Mouse (Mus musculus) layer of hippocampus, adult 11-12 months (tissue): ENCODE data around the gene Fam178b.

Source experiments
- DNase-seq: peaks from one replicate; pipeline ENCODE4 v3.0.0; 2022; ENCODE audit warnings: low spot score

The Fam178b gene

DNA sequence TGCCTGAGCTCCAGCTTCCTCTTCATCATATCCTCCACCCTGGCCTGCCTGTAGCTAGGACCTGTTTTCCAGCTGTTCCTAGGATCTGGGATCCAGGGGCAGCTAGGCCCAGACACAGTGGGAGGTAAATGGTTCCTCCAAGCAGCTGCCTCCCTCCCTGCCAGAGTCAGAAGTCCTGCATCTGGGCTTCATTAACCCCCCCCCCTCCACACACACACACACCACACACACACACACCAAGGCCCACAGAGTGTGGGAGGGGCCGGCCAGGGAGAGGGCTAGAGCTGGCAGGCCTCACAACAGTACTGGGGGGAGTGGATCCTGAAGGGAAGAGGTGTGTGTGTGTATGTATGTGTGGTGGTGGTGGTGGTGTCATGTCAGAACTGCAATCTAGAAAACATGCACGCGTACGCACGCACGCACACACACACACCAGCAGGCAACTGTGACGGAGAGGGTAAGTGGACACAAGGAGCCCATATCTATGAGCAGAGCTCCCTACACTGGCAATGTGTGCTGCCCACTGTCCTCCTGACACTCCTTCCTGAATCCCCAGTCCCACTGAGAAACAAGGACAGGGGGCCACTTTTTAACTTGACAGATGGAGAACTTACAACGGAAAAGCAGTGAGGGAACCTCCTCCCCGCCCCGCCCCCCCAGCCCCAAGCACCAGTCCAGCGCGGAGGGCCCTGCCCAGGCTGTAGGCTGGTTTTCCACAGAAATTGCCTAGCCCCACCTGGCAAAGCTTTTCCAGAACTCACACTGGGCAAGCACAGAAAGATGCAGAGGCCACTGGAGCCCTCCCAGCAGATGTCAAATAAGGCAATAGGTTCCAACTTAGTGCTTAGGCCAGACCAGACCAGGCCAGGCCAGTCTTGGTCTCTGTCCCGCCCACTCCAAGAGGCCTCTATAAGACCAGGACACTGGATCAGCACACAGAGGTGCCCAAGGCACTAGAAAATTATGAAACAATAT lies 94.2 kb downstream of the Fam178b start:
- no peak for DNase-seq

DNA sequence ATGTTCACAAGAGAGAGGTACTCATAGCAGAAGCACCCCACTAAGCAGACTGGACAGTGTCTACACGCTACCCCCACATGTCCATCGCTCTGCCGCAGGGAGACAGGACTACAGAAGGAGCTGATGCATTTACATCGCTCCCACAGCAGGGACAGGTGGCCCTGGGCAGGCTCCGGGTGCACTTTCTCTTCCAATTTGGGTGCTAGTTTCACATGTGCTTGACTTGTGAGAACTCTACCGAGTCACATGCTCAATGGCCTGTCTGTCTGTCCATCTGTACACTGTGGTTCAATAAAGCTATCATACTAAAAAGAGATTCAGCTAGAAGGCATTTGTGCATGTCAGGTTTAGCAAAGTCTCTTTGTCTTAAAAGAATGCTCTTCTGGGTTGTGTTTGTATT lies 95.1 kb downstream of the Fam178b start:
- no peak for DNase-seq

DNA sequence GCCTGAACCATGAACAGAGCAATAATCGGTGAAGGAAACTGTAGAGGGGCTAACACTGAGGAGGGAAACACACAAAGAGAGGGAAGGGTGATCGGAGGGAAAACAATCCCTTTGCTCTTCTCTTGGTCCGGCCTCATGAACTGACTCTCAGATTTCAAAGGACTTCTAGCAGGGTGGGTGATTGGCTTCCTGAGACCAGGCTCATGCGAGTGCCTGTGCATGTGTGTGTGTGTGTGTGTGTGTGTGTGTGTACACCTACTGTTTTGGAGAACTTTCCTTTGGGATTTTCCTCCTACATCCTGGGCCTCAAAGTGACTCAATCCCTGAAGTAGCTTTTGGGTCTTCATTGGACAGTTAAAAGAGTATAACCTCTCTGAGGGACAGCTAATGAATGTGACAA lies 96.7 kb downstream of the Fam178b start:
- DNase-seq: no peak

DNA sequence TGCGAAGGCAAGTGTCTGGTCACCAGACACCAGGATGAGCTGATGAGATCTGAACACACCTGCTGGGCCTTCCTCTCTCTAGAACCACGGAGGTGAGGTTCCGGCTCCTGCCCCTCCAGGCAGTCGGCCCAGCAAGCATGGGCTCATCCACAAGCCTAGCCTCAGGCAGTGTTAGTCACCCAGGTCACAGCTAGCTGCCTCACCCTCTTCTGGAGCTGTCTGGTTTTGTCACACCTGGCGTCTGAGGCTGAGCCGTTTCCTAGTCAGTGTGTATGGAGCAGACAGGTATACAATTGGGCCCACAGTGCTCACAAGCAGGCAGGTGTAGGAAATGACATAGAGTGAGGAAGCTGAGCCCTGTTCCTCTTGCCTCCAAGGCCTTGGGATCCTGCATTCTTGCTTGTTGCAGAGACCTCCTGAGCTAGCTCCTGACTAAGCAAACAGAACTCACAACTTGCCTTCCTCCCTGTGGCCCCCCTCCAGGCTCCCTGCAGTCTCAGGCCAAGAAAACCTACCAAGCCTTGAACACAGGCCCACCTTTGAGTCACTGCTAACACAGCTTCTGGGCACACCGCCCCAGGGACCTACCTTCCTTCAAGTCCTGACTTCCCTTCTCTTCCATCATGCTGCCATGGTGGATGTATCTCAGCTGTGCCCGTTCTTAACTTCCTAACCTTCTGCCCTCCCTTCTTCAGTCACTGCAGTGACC lies 99.4 kb downstream of the Fam178b start:
- no peak for DNase-seq

DNA sequence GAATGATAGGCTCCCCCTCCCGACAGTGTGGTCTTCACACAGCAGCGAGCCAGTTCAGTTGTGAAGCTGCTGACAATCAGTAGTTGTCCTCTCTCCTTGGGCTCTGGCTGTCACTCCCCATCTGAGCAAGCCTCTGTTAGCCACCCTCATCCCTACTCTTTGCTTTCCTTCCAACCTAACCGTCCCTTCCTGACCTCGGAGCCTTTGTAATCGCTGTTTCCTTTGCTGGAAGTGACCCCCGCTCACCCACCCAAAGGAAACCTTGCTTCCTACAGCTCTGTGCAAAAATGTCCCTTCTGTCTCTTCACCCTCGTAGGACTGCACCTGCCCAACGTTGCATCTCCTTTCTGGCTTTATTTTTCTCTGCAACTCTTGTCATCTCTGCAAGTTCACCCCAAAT lies 100.8 kb downstream of the Fam178b start:
- no peak for DNase-seq

DNA sequence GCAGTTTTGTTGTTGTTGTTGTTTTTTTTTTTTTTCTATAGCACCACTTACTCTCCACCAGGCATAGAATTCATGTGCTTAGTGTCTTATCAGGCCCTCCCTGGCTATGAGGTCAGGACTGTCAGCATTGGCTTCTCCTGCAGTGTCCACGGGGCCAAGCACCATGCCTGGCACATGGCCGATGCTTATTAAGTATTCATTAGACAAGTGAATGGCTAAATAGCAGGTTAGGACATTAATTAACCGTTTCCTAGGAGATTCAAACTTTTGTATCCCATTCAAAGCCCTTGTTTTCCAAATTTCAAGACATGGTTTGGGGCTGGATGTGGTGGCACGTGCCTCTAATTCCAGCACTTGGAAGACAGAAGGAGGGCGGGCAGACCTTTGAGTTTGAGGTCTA lies 101.7 kb downstream of the Fam178b start:
- DNase-seq: no peak

DNA sequence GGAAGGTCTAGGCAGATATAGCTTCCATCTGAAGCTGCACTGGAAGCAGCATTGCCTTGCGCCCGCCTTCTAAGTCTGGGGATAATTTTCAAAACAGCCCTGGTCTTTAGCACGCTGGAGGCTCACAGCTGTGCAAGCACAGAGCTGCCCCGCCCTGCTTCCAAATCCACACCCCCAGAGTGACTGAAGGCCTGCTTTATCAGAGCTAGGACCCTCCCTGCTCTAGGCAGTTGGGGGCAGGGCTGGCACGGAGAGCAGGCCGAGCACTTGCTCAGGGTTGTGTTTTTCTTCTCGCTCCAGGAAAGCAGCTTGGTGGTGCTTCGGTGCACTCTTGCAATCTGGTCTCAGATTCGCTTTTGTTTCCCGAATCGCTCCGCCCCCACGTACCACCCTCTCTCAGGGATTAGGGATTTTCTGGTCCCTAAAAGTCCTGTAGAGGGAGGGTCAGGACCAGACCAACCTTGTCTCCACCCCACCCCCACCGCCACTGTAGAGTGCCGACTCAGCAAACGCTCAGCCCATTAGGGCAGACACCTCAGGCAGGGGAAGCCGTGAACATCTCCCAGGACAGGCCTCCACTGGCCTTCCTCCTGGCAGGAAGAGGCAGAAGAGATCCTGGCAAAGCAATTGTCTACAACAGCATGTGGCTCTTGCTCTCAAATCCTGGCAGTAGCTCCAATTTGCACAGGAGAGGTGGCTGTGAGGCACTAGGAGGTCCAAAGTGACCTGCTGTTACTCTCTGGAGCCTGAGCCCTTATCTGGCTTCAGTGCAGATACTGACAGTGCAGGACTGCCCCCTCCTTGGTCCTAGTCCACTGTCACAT lies 102.4 kb downstream of the Fam178b start:
- peak; percentile 48 for DNase-seq

DNA sequence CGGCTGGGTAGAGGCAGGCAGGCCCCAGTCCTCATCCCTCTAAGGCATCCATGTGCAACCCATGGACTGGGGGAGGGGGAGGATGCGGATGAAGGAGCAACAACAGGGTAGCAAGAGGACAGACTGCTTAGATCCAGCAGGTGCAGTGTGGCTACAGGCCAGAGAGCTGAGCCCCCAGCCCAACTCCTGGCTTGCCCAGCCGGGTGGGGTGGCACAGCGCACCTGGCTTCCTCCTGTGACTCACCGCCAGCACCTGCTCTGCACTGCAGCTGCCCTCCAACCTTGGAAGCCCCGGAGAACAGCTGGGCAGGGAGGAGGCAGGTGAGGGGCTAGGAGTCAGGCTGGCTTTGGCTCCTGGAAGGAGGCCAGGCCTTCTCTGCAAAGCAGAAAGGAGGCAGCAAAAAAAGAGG lies 103.0 kb downstream of the Fam178b start:
- no peak for DNase-seq

DNA sequence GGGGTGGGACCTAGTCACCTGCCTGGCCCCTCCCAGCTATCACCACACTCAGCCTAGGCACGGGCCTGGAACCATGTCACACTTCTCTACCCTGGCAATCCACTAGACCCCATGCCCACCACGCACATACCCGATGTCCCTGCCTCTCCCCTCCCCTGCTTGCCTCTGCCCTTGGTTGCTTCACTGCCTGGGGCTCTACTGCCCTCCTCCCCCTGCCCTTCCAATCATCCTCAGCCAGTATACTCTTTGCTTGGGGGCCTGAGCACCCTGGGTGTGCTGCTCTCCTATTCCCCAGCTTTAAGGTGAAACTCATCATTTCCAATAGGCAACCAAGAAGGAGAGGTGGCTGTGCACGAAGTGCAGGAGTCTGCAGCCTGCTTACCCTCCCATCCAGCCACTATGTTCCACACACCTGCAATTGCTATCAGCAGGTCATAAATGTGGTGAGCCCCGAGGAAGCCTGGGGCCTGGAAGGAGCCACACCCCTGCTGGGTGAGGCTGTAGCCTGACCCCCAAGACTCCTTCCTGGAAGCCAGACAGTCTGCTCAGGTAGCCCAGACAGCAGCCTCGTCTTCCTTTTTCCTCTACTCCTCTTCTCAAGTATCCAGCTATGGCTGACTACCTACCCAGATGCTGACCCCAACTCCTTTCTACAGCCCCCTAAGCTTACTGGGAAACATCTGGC lies 105.8 kb downstream of the Fam178b start:
- no peak for DNase-seq

DNA sequence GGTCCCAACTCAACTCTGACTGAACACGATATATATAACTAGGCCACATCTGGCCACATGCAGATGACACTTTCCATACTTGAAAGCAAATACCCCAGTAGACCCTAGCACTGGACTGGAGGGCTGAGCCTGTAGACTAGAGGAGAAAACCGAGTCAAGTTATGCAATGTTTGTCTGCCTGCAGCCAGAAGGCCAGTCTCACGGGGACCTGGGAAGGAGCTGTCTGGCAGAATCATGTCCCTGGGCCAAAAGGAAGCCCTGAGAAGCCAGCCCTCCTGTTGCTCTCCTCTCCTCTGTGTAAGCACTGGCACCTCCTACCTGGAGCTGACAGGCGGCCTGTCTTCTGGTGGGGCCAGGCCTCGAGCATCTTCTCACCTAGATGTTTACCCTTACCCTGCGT lies 107.6 kb downstream of the Fam178b start:
- no peak for DNase-seq

DNA sequence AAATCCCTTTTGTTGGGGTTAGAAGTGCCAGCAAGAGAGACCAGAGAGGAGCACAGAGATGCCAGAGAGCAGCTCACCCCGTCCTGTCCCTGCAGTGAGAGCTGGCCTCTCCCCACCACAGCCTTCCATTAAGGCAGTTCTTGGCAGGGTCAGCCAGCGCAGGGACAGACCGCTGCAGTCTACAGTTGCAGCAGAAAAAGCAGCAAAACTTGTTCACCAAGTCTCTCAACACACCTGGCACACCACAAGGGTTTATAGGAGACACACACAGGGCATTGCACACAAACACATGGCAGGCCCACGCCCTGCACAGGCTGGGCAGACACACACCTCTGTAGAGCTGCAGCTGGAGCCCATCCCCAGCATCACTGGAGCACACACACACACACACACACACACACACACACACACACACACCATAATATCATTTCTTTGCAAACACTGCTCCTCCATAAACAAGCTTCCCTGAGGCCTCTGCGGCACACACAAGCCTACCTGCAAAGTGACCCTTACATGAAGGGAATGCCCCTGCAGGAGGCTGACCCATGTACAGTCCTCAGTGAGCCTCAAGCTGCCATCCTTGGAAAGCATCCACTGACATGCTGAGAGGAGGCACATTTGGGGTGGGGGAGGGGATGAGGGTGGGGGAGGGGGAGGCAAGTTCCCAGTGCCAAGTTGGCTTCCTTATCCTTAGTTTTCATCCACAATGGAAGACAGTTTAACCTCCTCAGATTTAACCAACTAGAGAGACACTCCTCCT lies 108.6 kb downstream of the Fam178b start:
- no peak for DNase-seq

DNA sequence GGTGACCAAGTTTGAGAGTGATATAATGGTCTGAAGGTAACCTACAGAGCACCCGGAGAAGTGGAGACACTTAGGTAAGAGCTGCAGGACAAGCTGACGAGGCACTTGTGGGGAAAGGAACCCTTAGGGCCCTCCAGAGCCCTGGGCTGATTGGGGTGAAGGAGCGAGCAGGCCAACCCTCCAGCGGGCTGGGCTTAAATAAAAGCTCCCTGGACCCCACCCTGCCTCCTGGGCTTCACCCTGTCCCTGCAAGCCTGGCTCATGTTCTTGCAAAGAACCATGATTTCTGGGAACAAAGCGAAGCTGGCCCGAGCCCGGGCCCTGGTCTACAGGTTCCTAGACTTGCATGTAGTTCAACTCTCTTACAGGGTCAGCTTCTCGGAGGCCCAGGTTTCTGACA lies 109.5 kb downstream of the Fam178b start:
- no peak for DNase-seq

DNA sequence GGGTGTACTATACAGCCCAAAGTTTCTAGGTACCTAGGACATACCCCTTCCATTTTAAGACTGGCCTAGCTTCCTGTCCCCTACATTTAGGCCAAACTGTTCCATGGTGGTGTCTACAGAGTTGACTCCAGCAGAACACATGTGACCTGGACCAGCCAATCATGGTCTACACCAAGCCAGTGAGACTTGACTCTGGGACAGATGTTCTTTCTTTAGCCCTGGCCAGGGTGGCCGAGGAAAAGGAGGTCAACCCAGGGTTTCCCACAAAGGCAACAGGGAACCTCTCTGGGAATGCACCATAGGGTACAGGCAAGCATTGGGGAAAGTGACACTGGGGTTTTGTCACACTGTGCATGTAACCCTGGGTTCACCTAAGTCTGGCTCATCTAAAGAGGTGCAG lies 110.3 kb downstream of the Fam178b start:
- no peak for DNase-seq

DNA sequence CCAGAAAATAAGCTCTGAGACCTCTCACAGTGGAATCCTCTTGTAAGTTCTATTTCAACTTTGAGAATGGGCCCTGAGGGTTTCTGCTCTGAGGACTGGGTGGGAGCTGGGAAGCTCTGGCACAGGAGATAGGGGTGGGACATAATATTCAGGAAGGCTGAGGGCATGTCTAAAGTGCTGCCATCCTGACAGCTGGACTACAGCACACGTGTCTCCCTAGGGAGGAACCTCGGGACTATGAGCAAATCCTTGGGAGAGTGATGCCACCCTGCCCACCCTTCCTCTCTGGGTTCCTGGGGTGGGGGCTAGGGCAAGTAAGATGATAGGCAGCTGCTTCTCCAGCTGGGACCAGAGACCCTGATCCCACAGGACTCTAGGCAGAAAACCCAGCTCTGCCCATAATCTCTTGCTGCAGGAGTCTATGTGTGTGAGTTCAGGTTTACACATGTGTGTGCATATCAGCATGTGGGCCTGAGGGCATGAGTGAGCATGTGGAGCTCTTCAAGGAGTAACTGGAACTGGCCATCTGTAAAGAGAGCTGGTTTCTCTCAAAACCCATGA lies 110.8 kb downstream of the Fam178b start:
- DNase-seq: no peak

DNA sequence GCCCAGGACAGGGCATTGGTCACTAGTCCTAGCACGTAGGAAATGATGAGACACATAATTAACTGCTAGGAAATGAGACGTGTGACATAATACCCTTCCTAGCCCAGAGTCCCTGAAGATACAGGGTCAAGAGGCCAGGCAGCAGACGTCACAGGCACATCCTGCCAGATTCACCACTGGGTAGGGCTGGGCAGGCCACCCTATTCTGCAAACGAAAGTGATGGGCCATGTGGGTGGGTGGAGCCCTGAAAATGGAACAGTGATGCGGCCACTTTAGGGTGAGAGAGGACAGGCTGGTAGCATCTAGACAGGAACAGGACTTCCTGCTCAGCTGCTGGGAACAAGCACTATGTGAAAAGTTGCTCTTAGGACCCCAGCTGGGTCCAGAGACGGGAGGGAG lies 111.4 kb downstream of the Fam178b start:
- no peak for DNase-seq

DNA sequence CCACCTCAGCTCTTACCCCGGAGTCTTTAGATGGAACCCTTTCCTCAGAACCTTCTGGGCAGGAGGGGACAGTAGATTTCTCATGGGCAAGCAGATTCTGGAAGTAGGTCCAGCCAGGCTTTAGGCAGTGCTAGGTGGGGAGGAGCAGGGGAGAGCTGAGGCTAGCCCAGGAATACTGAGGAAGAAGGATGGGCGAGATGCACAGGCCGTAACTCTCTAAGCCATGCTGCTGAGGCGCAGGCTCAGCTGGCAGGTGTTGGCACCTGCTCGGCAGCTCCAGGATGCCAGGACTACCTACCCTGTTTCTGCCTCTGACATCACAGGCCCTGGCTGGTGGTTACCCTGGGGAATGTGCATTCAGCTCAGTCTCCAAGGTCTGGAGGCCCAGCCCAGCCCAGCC lies 112.7 kb downstream of the Fam178b start:
- no peak for DNase-seq

DNA sequence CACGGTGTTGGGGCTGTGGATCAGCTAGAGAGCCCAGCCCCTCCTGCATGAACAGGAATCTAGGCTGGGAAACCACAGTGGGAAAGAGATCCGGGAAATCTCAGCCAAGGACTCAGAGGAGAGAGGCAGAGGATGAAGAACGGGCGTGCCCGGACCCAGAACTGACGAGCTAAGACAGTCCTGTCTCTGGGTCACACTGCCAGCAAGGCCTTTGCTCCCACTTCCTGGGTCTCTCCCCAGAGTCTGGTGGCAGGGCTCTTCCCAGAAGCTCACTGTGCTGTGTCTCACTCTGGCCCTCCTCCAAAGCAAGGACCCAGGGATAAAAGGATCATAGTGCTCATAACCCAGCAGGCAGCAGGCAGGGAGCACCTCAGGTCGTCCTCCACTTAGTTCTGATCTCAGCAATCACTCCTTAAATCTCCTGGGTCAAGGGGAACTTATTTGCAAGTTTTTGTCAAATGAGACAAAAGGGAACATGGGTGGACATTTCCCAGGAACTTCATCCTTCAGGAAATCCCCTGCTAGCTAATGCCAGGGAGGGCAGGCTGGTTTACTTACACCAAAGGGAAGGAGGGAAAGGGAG lies 113.2 kb downstream of the Fam178b start:
- DNase-seq: no peak

DNA sequence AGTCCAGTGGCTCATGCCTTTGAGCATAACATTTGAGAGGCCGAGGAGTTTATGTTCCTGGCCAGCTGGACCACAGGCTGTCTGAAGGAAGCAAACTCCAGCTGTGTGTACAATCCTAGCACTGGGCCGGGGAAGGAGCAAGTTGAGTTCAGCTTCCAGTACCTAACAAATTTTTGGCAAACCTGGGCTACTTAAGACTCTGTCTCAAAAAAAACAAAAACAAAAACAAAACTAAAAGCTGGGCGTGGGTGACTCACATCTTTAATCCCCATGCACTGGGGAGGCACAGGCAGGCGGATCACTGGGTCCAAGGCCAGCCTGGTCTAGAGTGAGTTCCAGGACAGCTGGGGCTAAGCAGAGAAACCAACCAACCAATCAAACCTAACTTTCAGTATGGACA lies 114.2 kb downstream of the Fam178b start:
- no peak for DNase-seq

DNA sequence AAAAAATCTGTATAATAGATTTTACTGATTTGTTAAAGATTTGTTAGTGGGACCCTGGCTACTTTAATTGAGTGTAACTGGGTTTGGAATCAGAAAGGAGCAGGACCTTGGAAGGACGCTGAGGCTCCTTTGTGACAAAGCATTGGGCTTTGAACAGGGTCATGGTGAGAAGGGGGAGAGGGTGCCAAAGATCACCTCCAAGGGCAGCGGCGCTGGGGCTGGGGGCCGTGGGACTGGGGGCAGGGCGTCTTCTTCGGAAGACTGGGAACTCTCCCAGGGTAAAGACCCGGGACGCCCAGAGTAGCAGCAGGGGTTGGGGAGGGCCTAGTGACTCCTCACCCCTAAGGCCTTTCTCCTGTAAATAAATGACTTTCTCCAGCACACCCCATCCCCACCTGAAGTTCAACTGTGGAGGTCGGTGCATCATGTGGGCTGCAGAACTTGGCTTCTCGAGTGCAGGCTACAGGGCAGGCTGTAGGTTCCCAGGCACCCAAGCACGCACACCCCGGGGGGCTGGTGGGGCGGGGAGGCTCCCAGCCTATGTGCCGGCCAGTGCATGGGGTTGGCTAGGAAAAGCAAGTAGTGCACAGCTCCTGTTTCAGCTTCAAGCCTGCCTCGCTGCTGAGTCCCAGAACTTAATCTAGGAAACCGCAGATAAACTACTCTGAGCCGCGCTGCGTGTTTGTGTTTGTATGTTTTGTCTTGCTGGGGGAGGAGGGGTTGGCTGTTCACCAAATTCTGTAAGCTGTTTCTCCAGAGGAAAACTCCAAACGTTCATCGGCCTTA lies 115.0 kb downstream of the Fam178b start:
- DNase-seq: no peak

DNA sequence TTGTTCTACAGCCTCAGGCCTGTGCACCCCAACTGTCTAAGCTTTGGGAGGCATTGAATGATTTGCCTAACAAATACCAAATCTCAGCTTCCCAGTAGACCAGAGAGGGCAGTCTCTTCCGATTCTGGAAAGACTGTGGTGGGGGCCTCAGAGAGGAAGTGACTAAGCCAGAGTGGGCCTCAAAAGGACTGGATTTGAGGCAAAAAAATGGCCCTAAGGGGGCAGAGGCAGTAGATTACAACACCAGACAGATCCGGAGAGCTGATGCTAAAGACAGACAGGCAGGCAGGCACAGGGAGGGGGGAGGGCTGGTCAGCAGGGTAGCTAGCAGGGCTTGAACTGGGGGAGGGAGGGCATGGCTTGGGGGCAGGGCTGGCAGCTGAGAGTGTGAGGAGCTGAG lies 116.6 kb downstream of the Fam178b start:
- no peak for DNase-seq
